Mouse (Mus musculus) T-cell, adult 2 months (primary cell): ENCODE data around the gene Srd5a1.
"Not testable (repeated sequence)": the region's sequence is repeated elsewhere in the genome, so short reads cannot be mapped to it uniquely, and the experiment has no call there.

Experiments used
- DNase-seq: peaks from one replicate; pipeline ENCODE4 v3.0.0; 2022; ENCODE audit warnings: low spot score

The Srd5a1 gene

DNA sequence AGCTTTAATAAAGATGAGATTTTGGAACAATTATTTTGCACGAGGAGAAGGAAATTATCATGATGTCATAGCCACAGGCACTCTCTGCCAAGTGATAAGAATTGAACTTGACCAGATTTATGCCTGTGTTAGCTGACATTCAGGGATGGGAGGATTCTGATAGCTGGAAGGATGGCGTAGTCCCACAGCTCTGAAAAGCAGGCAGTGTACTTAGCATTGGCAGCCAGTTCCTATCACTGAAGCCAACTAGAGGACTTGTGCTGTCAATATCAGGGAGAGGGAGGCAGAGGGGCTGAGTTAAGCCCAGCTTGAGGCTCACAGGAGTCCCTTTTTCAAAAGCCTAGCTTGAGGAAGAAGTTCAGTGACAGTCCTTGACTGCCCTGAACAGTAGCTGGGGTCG lies 13.3 kb upstream of the Srd5a1 start:
- no peak for DNase-seq

- DNase-seq = no peak
Measured at GRCm38 (mm10) chr13:69623843-69624242, 12.6 kb upstream of the Srd5a1 start.

DNA sequence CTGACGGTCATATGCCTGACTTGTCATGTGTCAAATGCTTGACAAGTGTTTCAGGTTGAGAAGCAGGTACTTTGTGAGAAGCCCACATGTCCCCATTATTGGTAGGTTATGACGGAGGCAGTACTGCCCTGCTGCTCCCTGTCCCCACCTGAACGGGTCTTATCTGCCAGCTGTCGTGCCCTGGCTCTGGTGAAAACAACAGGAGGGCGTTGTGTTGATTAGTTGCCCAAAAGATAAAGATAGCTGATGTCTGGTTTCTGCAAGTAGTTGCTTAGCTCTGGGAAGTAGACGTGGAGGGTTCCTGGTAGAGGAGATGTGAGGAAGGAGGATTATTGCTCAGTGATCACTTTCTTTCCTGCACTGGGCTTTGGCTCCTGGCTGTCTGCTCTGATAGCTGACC lies 5.5 kb upstream of the Srd5a1 start:
- DNase-seq = no peak

DNA sequence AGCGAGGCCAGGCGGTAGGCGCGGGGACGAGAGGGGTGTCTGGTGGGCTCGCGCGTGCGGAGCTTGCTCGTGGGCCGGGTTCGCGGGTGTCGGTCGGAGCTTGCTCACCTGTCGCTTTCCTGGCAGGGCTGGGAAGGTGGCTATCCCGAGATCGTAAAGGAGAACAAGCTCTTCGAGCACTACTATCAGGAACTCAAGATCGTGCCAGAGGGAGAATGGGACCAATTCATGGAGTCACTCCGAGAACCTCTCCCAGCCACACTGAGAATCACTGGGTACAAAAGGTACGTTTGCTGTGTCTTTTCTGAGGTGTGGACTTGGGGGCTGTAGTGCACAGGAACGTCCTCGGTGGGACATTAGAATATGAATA lies 918 bp upstream of the Srd5a1 start:
- DNase-seq = no peak

DNA sequence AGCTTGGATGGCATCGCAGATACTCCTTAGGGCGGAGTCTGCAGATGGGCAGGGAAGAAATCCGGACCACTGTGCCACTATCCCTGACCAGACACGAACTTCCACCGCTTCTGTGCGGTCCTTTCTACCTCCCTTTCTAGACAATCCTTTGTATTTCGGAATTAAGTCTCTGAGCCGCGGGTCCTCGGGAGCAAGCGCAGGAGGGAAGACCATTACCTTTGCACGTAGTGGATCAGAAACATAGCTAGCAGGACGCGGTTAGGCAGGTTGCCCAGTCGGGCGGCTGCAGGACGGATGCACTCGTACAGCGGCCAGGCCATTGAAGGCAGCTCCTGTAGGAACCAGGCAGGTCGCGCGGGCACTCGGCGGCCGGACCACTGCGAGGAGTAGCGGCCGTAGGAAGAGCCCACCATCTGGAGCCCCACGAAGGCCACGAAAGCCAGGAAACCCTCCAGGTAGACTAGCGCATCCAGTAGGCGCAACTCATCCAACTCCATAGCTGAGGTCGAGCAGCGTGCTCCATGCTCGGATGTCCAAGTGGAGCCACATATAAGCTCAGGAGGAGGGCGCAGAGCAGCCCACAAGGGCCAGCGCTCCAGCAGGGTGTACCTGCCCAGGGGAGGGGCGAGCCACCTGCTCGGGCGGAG lies 368 bp downstream of the Srd5a1 start:
- DNase-seq = peak; percentile 0

DNA sequence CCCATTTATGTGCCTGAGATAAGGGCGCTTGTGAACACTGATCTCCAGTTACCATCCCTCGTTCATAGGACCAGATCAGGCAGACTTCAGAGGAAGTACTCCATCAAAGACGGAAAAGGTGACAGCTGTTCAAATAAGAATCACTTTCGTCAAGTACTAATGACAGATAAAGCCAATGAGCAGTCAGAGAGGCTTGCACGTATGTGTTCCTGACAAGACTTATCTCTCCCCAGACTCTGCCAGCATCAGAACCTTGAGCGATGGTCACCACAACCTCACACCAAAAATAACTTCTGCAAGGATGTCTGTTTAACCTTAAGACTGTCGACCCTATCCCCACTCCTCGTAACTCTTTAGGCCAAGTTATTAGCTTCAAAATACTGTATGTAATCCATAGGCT lies 2.5 kb downstream of the Srd5a1 start:
- no peak for DNase-seq

DNA sequence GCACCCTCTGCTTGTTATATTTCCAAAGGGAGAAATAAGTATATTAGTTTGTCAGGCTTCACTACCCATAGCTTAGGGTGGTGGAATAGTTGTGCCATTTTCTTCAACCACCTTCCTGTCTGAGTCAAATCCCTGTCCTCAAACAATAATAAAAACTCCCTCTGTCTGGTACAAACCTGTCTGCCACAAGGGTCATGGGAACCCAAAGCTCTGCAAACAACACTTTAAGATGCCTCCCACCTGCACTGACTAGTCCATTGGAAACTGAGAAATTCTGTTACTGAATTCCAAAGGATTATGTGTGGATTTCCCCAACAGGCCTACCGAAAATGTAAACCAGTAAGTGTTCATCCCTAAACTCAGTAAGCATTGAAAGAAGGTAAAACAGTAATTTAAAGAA lies 6.6 kb downstream of the Srd5a1 start:
- no peak for DNase-seq

DNA sequence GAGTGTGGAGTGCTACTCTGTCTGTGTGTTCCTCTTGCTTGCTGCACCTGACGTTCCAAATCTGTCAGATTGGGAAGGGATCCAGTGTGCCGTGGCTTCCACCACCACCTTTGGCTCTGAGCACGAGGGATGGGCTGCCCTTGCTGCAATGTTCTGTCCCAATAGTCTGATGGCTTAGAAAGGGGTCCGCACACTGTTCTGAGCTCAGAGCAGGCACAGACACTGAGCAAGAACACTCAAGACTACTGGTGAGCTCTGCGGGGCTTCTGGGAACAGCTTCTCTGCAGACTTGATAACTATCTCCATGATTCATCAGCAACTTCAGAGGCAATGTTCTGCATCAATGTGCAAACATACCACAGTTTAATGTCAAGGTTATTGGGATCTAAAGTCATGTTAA lies 9.9 kb downstream of the Srd5a1 start:
- DNase-seq = no peak

GRCm38 (mm10) chr13:69600863-69601262 lies 10.4 kb downstream of the Srd5a1 start:
- not testable (repeated sequence) for DNase-seq

- no peak for DNase-seq
Measured at GRCm38 (mm10) chr13:69598867-69599266, 12.4 kb downstream of the Srd5a1 start.

GRCm38 (mm10) chr13:69596515-69596914 lies 14.7 kb downstream of the Srd5a1 start:
- no peak for DNase-seq

- no peak for DNase-seq
Measured at GRCm38 (mm10) chr13:69595911-69596310, 15.3 kb downstream of the Srd5a1 start.

- DNase-seq = no peak
Measured at GRCm38 (mm10) chr13:69594577-69595256, 16.5 kb downstream of the Srd5a1 start.

DNA sequence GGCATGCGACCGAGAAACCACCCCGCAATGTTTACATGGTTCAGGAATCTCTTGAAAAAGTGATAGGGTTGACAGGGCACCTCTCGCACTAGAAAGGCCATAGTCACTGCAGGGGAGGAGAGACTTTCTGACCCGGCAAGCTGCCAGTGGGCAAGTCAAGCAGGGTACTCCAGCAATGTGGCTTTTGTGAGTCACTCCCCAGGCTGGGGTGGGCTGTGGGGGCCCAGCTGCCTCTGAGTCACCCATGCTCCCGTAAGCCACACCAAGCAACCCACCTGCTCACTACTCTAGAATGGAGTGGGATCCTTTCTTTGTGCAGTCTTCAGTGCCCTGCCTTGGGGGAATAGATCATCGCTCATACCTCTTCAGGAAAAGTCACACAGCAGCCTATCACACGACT lies 17.8 kb downstream of the Srd5a1 start:
- no peak for DNase-seq

GRCm38 (mm10) chr13:69592226-69592625 lies 19.0 kb downstream of the Srd5a1 start:
- DNase-seq = no peak

GRCm38 (mm10) chr13:69591338-69591737 lies 19.9 kb downstream of the Srd5a1 start:
- DNase-seq = no peak

DNA sequence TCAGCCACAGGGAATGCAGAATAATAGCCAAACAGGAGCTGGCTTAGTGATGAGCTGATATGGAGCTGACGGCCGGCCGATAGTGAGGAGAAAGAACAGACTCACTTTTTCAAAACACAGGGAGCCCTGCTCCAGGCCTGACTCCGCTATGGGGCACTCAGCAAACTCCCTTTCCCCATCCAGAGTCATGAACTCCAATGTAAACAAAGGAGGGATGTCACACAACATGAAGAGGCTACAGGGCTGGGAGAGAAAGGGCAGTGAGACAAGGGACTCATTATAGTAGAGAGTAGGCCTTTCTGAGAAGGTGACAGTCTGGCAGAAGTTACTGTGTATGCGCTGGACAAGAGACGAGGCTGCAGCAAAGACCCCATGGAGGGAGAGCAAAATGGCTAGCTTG lies 23.0 kb downstream of the Srd5a1 start:
- DNase-seq = no peak

DNA sequence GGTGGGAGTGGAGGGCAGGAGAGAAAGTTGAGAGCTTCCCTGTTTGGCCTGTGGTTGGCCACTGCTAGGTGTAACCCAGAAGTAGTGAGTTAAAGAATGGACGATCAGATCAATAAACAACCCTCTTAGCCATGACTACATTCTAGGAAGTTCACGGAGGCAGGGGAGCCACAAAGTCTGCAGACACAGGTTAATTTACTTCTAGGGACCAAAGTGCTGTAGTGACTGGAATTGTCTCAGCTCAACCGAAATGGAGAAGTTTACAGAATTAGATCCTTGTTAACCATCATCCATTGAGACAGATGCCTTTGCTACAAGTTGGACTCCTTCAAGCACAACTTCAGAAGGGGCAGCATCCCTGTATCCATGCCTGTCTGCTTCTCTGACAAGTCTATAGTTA lies 23.4 kb downstream of the Srd5a1 start:
- no peak for DNase-seq

- DNase-seq = no peak
Measured at GRCm38 (mm10) chr13:69586337-69586736, 24.9 kb downstream of the Srd5a1 start.

DNA sequence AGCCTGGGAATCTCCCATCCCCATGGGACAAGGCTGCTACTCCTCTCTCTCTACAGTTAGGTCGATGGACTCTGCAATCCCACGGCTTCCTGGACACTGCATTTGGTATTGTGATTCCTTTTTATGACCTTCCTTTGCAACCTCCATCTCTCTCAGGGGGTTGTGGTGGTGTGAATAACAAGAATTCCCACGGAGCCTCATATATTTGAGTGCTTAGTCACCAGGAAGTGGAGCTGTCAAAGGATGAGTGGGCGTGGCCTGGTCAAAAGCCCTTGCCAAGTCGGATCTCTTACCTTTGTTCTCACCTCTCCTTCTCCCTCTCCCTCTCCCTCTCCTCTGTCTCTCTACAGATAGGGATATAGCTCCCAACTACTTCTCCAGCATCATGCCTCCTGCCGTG lies 25.4 kb downstream of the Srd5a1 start:
- no peak for DNase-seq

DNA sequence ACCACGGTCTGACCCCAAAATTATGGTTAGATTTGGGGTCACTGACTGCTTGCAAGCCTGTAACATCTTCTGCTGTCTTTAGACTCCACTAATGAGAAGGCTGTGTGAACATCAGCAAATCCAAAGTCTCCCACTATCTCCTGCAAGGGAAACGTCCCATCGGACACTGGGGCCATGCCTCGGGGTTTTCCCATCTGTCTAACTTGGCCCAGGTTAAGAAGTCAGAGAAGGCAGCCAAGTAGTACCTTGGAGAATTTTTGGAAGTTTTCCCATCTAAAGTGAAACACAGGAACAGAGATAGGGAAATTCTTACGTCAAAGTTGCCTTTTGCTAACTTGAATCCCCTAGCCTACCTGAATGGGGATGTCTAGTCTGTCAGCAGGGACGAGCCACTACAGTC lies 27.7 kb downstream of the Srd5a1 start:
- no peak for DNase-seq

DNA sequence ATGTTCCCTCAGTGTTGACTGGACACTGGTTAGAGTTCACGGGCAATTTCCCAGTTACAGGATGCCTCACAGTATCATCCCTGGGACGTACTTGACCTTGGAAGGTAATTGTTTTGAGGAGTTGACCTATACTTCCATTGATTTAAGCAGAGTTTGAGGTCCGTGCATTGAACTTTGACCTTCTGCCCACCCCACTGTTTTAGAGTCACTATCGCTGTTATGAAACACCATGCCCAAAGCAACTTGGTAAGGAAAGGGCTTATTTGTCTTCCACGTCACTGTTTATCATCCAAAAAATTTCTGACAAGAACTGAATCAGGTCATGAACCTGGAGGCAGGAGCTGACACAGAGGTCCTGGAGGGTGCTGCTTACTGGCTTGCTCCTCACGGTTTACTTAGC lies 28.8 kb downstream of the Srd5a1 start:
- DNase-seq = no peak

- DNase-seq = no peak
Measured at GRCm38 (mm10) chr13:69577181-69577834, 33.9 kb downstream of the Srd5a1 start.

- DNase-seq = no peak
Measured at GRCm38 (mm10) chr13:69576676-69577075, 34.6 kb downstream of the Srd5a1 start.
